Comparison of ENCODE assay signal across 21 mouse cellular contexts in the genomic region with DNA sequence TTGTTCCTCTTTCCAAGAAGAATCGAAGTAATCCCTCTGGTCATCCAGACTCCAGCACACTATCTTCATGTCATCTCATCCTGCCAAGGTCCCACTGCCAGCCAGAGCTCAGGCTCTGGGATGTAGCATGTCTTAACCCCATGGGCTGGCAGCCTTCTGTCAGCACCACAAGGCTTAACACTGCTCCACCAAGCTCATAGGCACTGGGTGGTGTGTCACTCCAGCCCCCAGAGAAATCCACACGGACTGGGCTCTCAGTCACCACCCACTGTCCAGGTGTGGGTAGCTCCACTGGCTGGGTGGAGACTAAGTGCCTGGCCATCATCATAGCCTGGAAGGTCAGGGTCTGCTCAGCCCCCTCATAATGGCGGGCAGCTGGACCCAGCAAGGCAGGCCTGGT.
"Had no signal": no experiment of that assay in that cellular context is flagged by ENCODE, and none has a peak within 500 bp of the region (broad histone marks: within the 10 kb centered on the region; RNA-seq: fewer than 3 reads in every experiment).

No protein-coding gene starts in this region.

- H3K4me3 ChIP-seq: limb, embryonic 10.5 days; limb, embryonic 13.5 days; liver, embryonic 12.5 days; liver, embryonic 15.5 days; lung, embryonic 15.5 days; neural tube, embryonic 13.5 days had no signal

- H3K9ac ChIP-seq: limb, embryonic 13.5 days; liver, embryonic 12.5 days; liver, embryonic 15.5 days; lung, embryonic 15.5 days; neural tube, embryonic 13.5 days had no signal

- H3K36me3 ChIP-seq: limb, embryonic 10.5 days; limb, embryonic 13.5 days; liver, embryonic 12.5 days; liver, embryonic 15.5 days; lung, embryonic 15.5 days; neural tube, embryonic 13.5 days had no signal

- H3K4me1 ChIP-seq: limb, embryonic 10.5 days; limb, embryonic 13.5 days; liver, embryonic 12.5 days; liver, embryonic 15.5 days; lung, embryonic 15.5 days; neural tube, embryonic 13.5 days had no signal

- H3K9me3 ChIP-seq: limb, embryonic 10.5 days; limb, embryonic 13.5 days; liver, embryonic 12.5 days; liver, embryonic 15.5 days; lung, embryonic 15.5 days; neural tube, embryonic 13.5 days had no signal

- DNase-seq: kidney, adult 18-20 months; kidney, adult 9 months; kidney, postnatal 14 days; kidney, postnatal 4 days; layer of hippocampus, adult 9-11 months; liver; lung, adult 18-20 months; lung, postnatal 10 days; lung, postnatal 36 days; right cerebral cortex, postnatal 14 days; right cerebral cortex, postnatal 4 days; thymus, adult 2 months; thymus, postnatal 14 days had no signal

- H3K27ac ChIP-seq: limb, embryonic 10.5 days; limb, embryonic 13.5 days; liver, embryonic 12.5 days; liver, embryonic 15.5 days; lung, embryonic 15.5 days; neural tube, embryonic 13.5 days; stomach, postnatal 0 days had no signal

- ATAC-seq: intestine, embryonic 16.5 days; liver, embryonic 12.5 days had no signal

- H3K27me3 ChIP-seq: limb, embryonic 13.5 days; liver, embryonic 12.5 days; liver, embryonic 15.5 days; lung, embryonic 15.5 days; neural tube, embryonic 13.5 days had no signal

- H3K4me2 ChIP-seq: limb, embryonic 13.5 days; liver, embryonic 12.5 days; liver, embryonic 15.5 days; lung, embryonic 15.5 days; neural tube, embryonic 13.5 days had no signal
